Mouse (Mus musculus) limb, embryonic 14.5 days (tissue): ENCODE measurements around the gene Gm49673. TPM values are rescaled to one million over a fixed set of nuclear protein-coding genes. Genes with fewer than 3 reads are reported as not detected.

Experiments
- polyA plus RNA-seq, 2 experiments: library from polyadenylated mRNA; depleted of rRNA in 1 of 2; stranded (reverse) in 1 of 2; unstranded in 1 of 2; fragments of >200 nt; fragmentation: Nextera tagmentation in 1 of 2; extraction: Ambion mirVana in 1 of 2; gene quantifications; 2 replicates each; pipeline versions ENCODE4 v1.2.1 to v1.2.3; 2012 to 2014

The Gm49673 gene
- polyA plus RNA-seq, 2 experiments = 0.28 TPM; not detected in 1

Other genes with a start within 250 kb of the Gm49673 start
- gene Tagap, start 221.8 kb downstream of the Gm49673 start, polyA plus RNA-seq (2012; rRNA removed) = 0.64 TPM in 2 replicates
- 0.65 and 1.1 TPM in 2 replicates for gene Tagap, start 221.8 kb downstream of the Gm49673 start, polyA plus RNA-seq (2014; fragmentation: Nextera tagmentation; extraction: Ambion mirVana)
- 31.3 and 40.4 TPM in 2 replicates for gene Rsph3a, start 202.2 kb downstream of the Gm49673 start, polyA plus RNA-seq (2012; rRNA removed)
- 56.4 and 59.1 TPM in 2 replicates for gene Rsph3a, start 202.2 kb downstream of the Gm49673 start, polyA plus RNA-seq (2014; fragmentation: Nextera tagmentation; extraction: Ambion mirVana)
- 29.4 and 31.4 TPM in 2 replicates for gene Rnaset2a, start 309 bp upstream of the Gm49673 start, polyA plus RNA-seq (2012; rRNA removed)
- gene Rnaset2a, start 309 bp upstream of the Gm49673 start, polyA plus RNA-seq (2014; fragmentation: Nextera tagmentation; extraction: Ambion mirVana) = 29.3 and 29.5 TPM in 2 replicates
- gene Fgfr1op, start 17.7 kb upstream of the Gm49673 start, polyA plus RNA-seq (2012; rRNA removed) = 12.5 and 16.4 TPM in 2 replicates
- 30.7 and 32.5 TPM in 2 replicates for gene Fgfr1op, start 17.7 kb upstream of the Gm49673 start, polyA plus RNA-seq (2014; fragmentation: Nextera tagmentation; extraction: Ambion mirVana)
- 0.08 TPM in 1 of 2 replicates, not detected in the other for gene Ccr6, start 88.3 kb upstream of the Gm49673 start, polyA plus RNA-seq (2012; rRNA removed)
- gene Ccr6, start 88.3 kb upstream of the Gm49673 start, polyA plus RNA-seq (2014; fragmentation: Nextera tagmentation; extraction: Ambion mirVana) = not detected in 2 replicates
- 90.2 and 95.6 TPM in 2 replicates for gene Mpc1, start 135.1 kb upstream of the Gm49673 start, polyA plus RNA-seq (2012; rRNA removed)
- gene Mpc1, start 135.1 kb upstream of the Gm49673 start, polyA plus RNA-seq (2014; fragmentation: Nextera tagmentation; extraction: Ambion mirVana) = 175 and 184 TPM in 2 replicates
- gene Sft2d1, start 163.3 kb upstream of the Gm49673 start, polyA plus RNA-seq (2012; rRNA removed) = 103 and 115 TPM in 2 replicates
- 55.8 and 70.1 TPM in 2 replicates for gene Sft2d1, start 163.3 kb upstream of the Gm49673 start, polyA plus RNA-seq (2014; fragmentation: Nextera tagmentation; extraction: Ambion mirVana)
- 1.0 and 1.2 TPM in 2 replicates for gene Prr18, start 189.7 kb upstream of the Gm49673 start, polyA plus RNA-seq (2012; rRNA removed)
- gene Prr18, start 189.7 kb upstream of the Gm49673 start, polyA plus RNA-seq (2014; fragmentation: Nextera tagmentation; extraction: Ambion mirVana) = 0.25 and 0.28 TPM in 2 replicates
- gene T2, start 208.2 kb upstream of the Gm49673 start, polyA plus RNA-seq (2012; rRNA removed) = 1.7 and 2.3 TPM in 2 replicates
- gene T2, start 208.2 kb upstream of the Gm49673 start, polyA plus RNA-seq (2014; fragmentation: Nextera tagmentation; extraction: Ambion mirVana) = 0.32 TPM in 1 of 2 replicates, not detected in the other